Mouse (Mus musculus) kidney, adult 2 months (tissue): ENCODE measurements at regions not wholly inside any gene's neighbourhood (a gene's known extent, or its start where the extent isn't known, plus 50 kb on each side); places are given as distances from the start of the nearest gene placed in this dataset.

Source experiments
- CTCF ChIP-seq: fragments of 200-500 bp; conservative IDR thresholded peaks from 2 replicates; pipeline ENCODE4 v1.5.1; 2011; ENCODE audit warnings: low read depth, mild to moderate bottlenecking, control low read depth, low read length, moderate library complexity, mixed read lengths; ENCODE audit not compliant: insufficient read depth, insufficient read length
- POLR2A ChIP-seq: fragments of 200-500 bp; IDR thresholded peaks from one replicate; pipeline ENCODE4 v1.6.1; 2011; ENCODE audit warnings: low read depth, low read length, control low read depth

DNA sequence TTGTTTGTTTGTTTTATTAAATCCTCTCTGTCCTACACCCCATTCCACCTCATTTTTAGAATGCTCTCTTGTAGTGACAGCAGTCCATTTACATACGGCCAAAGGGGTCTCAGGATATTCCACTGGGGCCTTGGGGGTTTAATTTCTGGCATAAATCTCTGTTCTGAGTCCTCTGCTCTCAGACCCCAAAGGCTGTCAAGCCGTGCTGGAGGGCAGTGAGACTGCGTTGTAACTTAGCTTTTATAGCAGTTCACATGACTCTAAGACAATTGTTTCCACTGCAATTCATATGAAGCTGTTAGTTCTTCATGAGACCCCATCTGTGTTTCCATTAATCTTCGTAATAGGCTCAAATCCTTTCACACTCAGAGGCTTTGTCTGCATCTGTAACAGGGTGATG is 614.9 kb downstream of the Inhba start:
- TF ChIP-seq POLR2A (no peak), CTCF (no peak)
